22 mouse cellular contexts compared by ENCODE assay signal in the genomic region with DNA sequence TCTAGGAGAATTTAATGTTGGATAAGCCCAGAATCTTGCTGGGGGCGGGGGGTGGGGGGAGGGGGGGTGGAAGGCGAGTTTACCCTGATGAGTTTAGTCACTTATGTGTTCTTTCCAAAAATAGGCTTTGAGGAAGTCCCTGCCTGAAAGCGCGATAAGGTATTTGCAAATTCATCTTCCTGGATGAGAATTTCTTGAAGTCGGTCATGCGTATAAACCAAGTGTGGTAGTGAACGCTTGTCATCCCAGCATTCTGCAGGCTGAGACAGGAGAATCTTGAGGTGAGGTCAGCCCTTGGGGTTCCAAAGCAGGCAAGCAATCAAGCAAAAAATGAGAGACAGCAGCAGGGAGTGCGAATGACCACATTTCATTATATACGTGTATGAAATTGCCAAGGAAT. TPM values are rescaled to one million over a fixed set of nuclear protein-coding genes. Genes with fewer than 3 reads are reported as not detected.
DNase-seq lines count a peak whose midpoint lies in the region; ATAC-seq and TF ChIP-seq lines count a peak whose summit lies in the region.
"Had no signal": no experiment of that assay in that cellular context is flagged by ENCODE, and none has a peak within 500 bp of the region (broad histone marks: within the 10 kb centered on the region; RNA-seq: fewer than 3 reads in every experiment).

No protein-coding gene starts in this region.

- TF ChIP-seq EP300 in liver, embryonic 14.5 days (IDR thresholded peaks at IDR 0.05; ENCODE audit: low read depth) = no peak

- H3K27ac ChIP-seq in kidney, embryonic 15.5 days = no peak overlapping the region
- no peak overlapping the region for H3K27ac ChIP-seq in testis, adult 2 months (ENCODE audit: control insufficient read depth, insufficient read depth, low read depth, low read length)
- no peak overlapping the region for H3K27ac ChIP-seq in liver, embryonic 14.5 days
- no peak overlapping the region for H3K27ac ChIP-seq in midbrain, postnatal 0 days (ENCODE audit: low read depth, low read length)
- H3K27ac ChIP-seq: embryonic facial prominence, embryonic 10.5 days; hindbrain, embryonic 14.5 days; intestine, embryonic 15.5 days; lung, embryonic 15.5 days; midbrain, embryonic 15.5 days had no signal

- no peak overlapping the region for H3K9ac ChIP-seq in kidney, embryonic 15.5 days
- no peak overlapping the region for H3K9ac ChIP-seq in liver, embryonic 14.5 days (replicated peaks)
- H3K9ac ChIP-seq in midbrain, postnatal 0 days (replicated peaks; ENCODE audit: low read length, poor library complexity, severe bottlenecking) = no peak overlapping the region
- H3K9ac ChIP-seq: heart, embryonic 12.5 days; hindbrain, embryonic 14.5 days; intestine, embryonic 15.5 days; lung, embryonic 15.5 days; midbrain, embryonic 15.5 days had no signal

- peak; percentile 20 to 21 for DNase-seq in kidney, adult 8-10 months
- no peak for DNase-seq in testis, postnatal 10 days (ENCODE audit: low spot score)
- DNase-seq in liver, embryonic 14.5 days (ENCODE audit: low read depth in 3 of 3, low spot score in 3 of 3) = no peak
- DNase-seq in left cerebral cortex, postnatal 25 days (ENCODE audit: low spot score in 2 of 2) = no peak
- DNase-seq in midbrain, postnatal 0 days (ENCODE audit: low spot score) = no peak
- DNase-seq: adrenal gland, postnatal 10 days; gastrocnemius, adult 2 months; heart, postnatal 14 days; kidney, postnatal 25 days; left cerebral cortex, postnatal 4 days; right cerebral cortex, postnatal 14 days; spleen, adult 18-20 months; thymus, postnatal 25 days had no signal

- no peaks in the 10 kb centered on the region for H3K27me3 ChIP-seq in kidney, embryonic 15.5 days
- no peaks in the 10 kb centered on the region for H3K27me3 ChIP-seq in testis, adult 2 months (ENCODE audit: control insufficient read depth, insufficient read depth, low read length)
- no peaks in the 10 kb centered on the region for H3K27me3 ChIP-seq in liver, embryonic 14.5 days (ENCODE audit: control insufficient read depth, insufficient read depth, low read length)
- no peaks in the 10 kb centered on the region for H3K27me3 ChIP-seq in midbrain, postnatal 0 days (ENCODE audit: insufficient read depth, low read length)
- H3K27me3 ChIP-seq: heart, embryonic 12.5 days; intestine, embryonic 15.5 days; lung, embryonic 15.5 days; midbrain, embryonic 15.5 days; Patski had no signal

- WGBS in kidney, embryonic 15.5 days = 80% methylated on average over 9 of the region's 9 CpGs
- WGBS in liver, embryonic 14.5 days (ENCODE audit: insufficient replicate concordance) = 29% methylated on average over 9 of the region's 9 CpGs
- WGBS in midbrain, postnatal 0 days = 85% methylated on average over 9 of the region's 9 CpGs

- TF ChIP-seq CTCF in testis, adult 2 months (IDR thresholded peaks at IDR 0.05; ENCODE audit: control insufficient read depth, insufficient read depth, insufficient replicate concordance, low read depth, low read length) = no peak
- TF ChIP-seq CTCF in liver, embryonic 14.5 days (IDR thresholded peaks at IDR 0.05; ENCODE audit: low read depth) = no peak
- TF ChIP-seq CTCF in midbrain, postnatal 0 days (IDR thresholded peaks at IDR 0.05) = no peak

- ATAC-seq in kidney, embryonic 15.5 days (replicated peaks; ENCODE audit: low FRiP score) = no peak
- no peak for ATAC-seq in liver, embryonic 14.5 days (ENCODE audit: insufficient read depth)
- ATAC-seq in midbrain, postnatal 0 days (ENCODE audit: low FRiP score) = no peak
- ATAC-seq: intestine, embryonic 15.5 days; midbrain, embryonic 15.5 days; Patski had no signal

- H3K4me3 ChIP-seq in kidney, embryonic 15.5 days (replicated peaks) = no peak overlapping the region
- H3K4me3 ChIP-seq in testis, adult 2 months (ENCODE audit: control insufficient read depth, low read depth, low read length) = peak overlapping the region; percentile 40
- no peak overlapping the region for H3K4me3 ChIP-seq in liver, embryonic 14.5 days (ENCODE audit: insufficient read depth in 1 of 2, low read depth in 2 of 2, low read length in 2 of 2)
- no peak overlapping the region for H3K4me3 ChIP-seq in midbrain, postnatal 0 days (ENCODE audit: low read depth, low read length)
- H3K4me3 ChIP-seq: gastrocnemius, adult 2 months; heart, embryonic 12.5 days; intestine, embryonic 15.5 days; lung, embryonic 15.5 days; midbrain, embryonic 15.5 days had no signal

- H3K4me1 ChIP-seq in kidney, embryonic 15.5 days = peaks cover 29% of the 10 kb centered on the region
- H3K4me1 ChIP-seq in testis, adult 2 months (ENCODE audit: control insufficient read depth, insufficient read depth, low read length) = peaks cover 4% of the 10 kb centered on the region
- peaks cover 9 to 22% of the 10 kb centered on the region in 2 experiments for H3K4me1 ChIP-seq in liver, embryonic 14.5 days (replicated peaks; ENCODE audit: control insufficient read depth in 2 of 2, insufficient read depth in 2 of 2, low read length in 1 of 2)
- 0 out of 2 replicates have a peak, but pooled peaks cover 2% of the 10 kb centered on the region for H3K4me1 ChIP-seq in midbrain, postnatal 0 days (ENCODE audit: insufficient read depth, low read length)
- H3K4me1 ChIP-seq: intestine, embryonic 15.5 days had no signal

- H3K9me3 ChIP-seq in kidney, embryonic 15.5 days (replicated peaks) = no peaks in the 10 kb centered on the region
- H3K9me3 ChIP-seq in liver, embryonic 14.5 days (ENCODE audit: control insufficient read depth, low read length) = no peaks in the 10 kb centered on the region
- no peaks in the 10 kb centered on the region for H3K9me3 ChIP-seq in midbrain, postnatal 0 days (ENCODE audit: low read length)
- H3K9me3 ChIP-seq: embryonic facial prominence, embryonic 10.5 days; heart, embryonic 12.5 days; intestine, embryonic 15.5 days; lung, embryonic 15.5 days; midbrain, embryonic 15.5 days had no signal

- no peaks in the 10 kb centered on the region for H3K36me3 ChIP-seq in kidney, embryonic 15.5 days
- peaks cover 10% of the 10 kb centered on the region for H3K36me3 ChIP-seq in testis, adult 2 months (ENCODE audit: control insufficient read depth, insufficient read depth, low read length)
- H3K36me3 ChIP-seq in liver, embryonic 14.5 days (replicated peaks; ENCODE audit: control insufficient read depth, insufficient read depth, low read depth) = no peaks in the 10 kb centered on the region
- no peaks in the 10 kb centered on the region for H3K36me3 ChIP-seq in midbrain, postnatal 0 days (ENCODE audit: insufficient read depth, low read length)
- H3K36me3 ChIP-seq: embryonic facial prominence, embryonic 10.5 days; heart, embryonic 12.5 days; intestine, embryonic 15.5 days; lung, embryonic 15.5 days; midbrain, embryonic 15.5 days had no signal

- no peak for TF ChIP-seq POLR2A in testis, adult 2 months (IDR thresholded peaks at IDR 0.05; ENCODE audit: control insufficient read depth, low read depth, low read length)

- intact Hi-C loops in left cerebral cortex, postnatal 25 days (cut with DNase I) = no loop called here

- H3K4me2 ChIP-seq in kidney, embryonic 15.5 days = no peak overlapping the region
- 0 out of 2 replicates have a peak overlapping the region, but pooled peaks have one; percentile 8 for H3K4me2 ChIP-seq in liver, embryonic 14.5 days (ENCODE audit: low read depth)
- no peak overlapping the region for H3K4me2 ChIP-seq in midbrain, postnatal 0 days (ENCODE audit: low read depth, low read length, poor library complexity, severe bottlenecking)
- H3K4me2 ChIP-seq: heart, embryonic 12.5 days; hindbrain, embryonic 14.5 days; intestine, embryonic 15.5 days; lung, embryonic 15.5 days; midbrain, embryonic 15.5 days had no signal

RNA-seq across cellular contexts. Expression of a gene that starts 1.8 kb away (rescaled TPM):
- 59.6 and 66.9 TPM in 2 replicates for polyA plus RNA-seq in kidney, embryonic 15.5 days (2015; fragmentation: Nextera tagmentation; extraction: Ambion mirVana)
- polyA plus RNA-seq in testis, adult 2 months (2012; rRNA removed) = 204 and 209 TPM in 2 replicates
- polyA plus RNA-seq in liver, embryonic 14.5 days (2012; rRNA removed) = 7.7 and 9.3 TPM in 2 replicates
- 17.1 and 20.2 TPM in 2 replicates for polyA plus RNA-seq in liver, embryonic 14.5 days (2014; fragmentation: Nextera tagmentation; extraction: Ambion mirVana)
- total RNA-seq in left cerebral cortex, postnatal 25 days (2021) = 10 to 100 TPM; 73.1 to 74.8 TPM
- 164 and 181 TPM in 2 replicates for total RNA-seq in midbrain, postnatal 0 days (2014; rRNA removed)
- polyA plus RNA-seq in midbrain, postnatal 0 days (2015; fragmentation: Nextera tagmentation; extraction: Ambion mirVana) = 103 and 109 TPM in 2 replicates

RNA-seq across cellular contexts. Expression of a gene that starts 29.7 kb away (rescaled TPM):
- 42.9 and 43.4 TPM in 2 replicates for polyA plus RNA-seq in kidney, embryonic 15.5 days (2015; fragmentation: Nextera tagmentation; extraction: Ambion mirVana)
- polyA plus RNA-seq in testis, adult 2 months (2012; rRNA removed) = 12.2 and 13.6 TPM in 2 replicates
- 4.5 and 8.2 TPM in 2 replicates for polyA plus RNA-seq in liver, embryonic 14.5 days (2012; rRNA removed)
- 10.8 and 14.1 TPM in 2 replicates for polyA plus RNA-seq in liver, embryonic 14.5 days (2014; fragmentation: Nextera tagmentation; extraction: Ambion mirVana)
- total RNA-seq in left cerebral cortex, postnatal 25 days (2021) = 10 to 100 TPM; 25.5 to 29.1 TPM
- total RNA-seq in midbrain, postnatal 0 days (2014; rRNA removed) = 27.7 and 27.8 TPM in 2 replicates
- polyA plus RNA-seq in midbrain, postnatal 0 days (2015; fragmentation: Nextera tagmentation; extraction: Ambion mirVana) = 43.0 and 45.0 TPM in 2 replicates

Comparison
In these comparisons a context has a peak if more than half of its experiments do, and no peak if none do; other contexts are left out.
1. DNase-seq: peak in kidney, adult 8-10 months (2 of 2); none in testis, postnatal 10 days (single experiment), liver, embryonic 14.5 days (0 of 3), left cerebral cortex, postnatal 25 days (0 of 2) and midbrain, postnatal 0 days (single experiment).